Mouse (Mus musculus) myocyte (in vitro differentiated cells): ENCODE results near the gene Catsperd.

Experiments
- E2F4 ChIP-seq: IDR thresholded peaks from one replicate; pipeline ENCODE4 v1.6.1; 2011; ENCODE audit warnings: mild to moderate bottlenecking, control low read depth, moderate library complexity; ENCODE audit not compliant: insufficient read depth
- MAX ChIP-seq: IDR thresholded peaks from one replicate; pipeline ENCODE4 v1.6.1; 2011; ENCODE audit warnings: low read depth, mild to moderate bottlenecking, control low read depth
- MYOG ChIP-seq, 3 experiments: IDR thresholded peaks; one replicate each; pipeline ENCODE4 v1.6.1; 2011; ENCODE audit warnings: control low read depth in 2 of 3, low read depth in 2 of 3, mild to moderate bottlenecking in 2 of 3; ENCODE audit not compliant: insufficient read length in 2 of 3, control insufficient read depth in 1 of 3, insufficient read depth in 1 of 3
- POLR2A ChIP-seq: IDR thresholded peaks from one replicate; pipeline ENCODE4 v1.6.1; 2011; ENCODE audit warnings: low read depth, mild to moderate bottlenecking, control low read depth, moderate library complexity; ENCODE audit not compliant: insufficient read length
- POLR2AphosphoS2 ChIP-seq: IDR thresholded peaks from one replicate; pipeline ENCODE4 v1.6.1; 2011; ENCODE audit warnings: low read depth, control low read depth; ENCODE audit not compliant: insufficient read length
- USF1 ChIP-seq: IDR thresholded peaks from one replicate; pipeline ENCODE4 v1.6.1; 2011; ENCODE audit warnings: low read depth, mild to moderate bottlenecking, control low read depth, moderate library complexity

GRCm38 (mm10) chr17:56616725-56617124 is 11.2 kb upstream of the Catsperd start:
- TF ChIP-seq MYOG (IDR thresholded peaks at IDR 0.05; ENCODE audit: control insufficient read depth in 1 of 3, insufficient read depth in 1 of 3, insufficient read length in 2 of 3, low read depth in 2 of 3) (no peak), MAX (no peak), POLR2A (peak; percentile 49), POLR2AphosphoS2 (peak; percentile 80), E2F4 (no peak), USF1 (no peak)
